Mouse (Mus musculus) thymus, adult 2 months (tissue): Measurements from ENCODE around the gene Tubd1. TPM values are rescaled to one million over a fixed set of nuclear protein-coding genes. Genes with fewer than 3 reads are reported as not detected.

Source experiments
- DNase-seq: peaks from one replicate; pipeline ENCODE4 v3.0.0; 2021
- H3K27ac ChIP-seq: fragments of 200-500 bp; 2 replicates; pipeline ENCODE4 v1.5.1; 2012; ENCODE audit warnings: low read length, control low read depth; ENCODE audit not compliant: control insufficient read depth, insufficient read depth
- H3K27me3 ChIP-seq: fragments of 200-500 bp; 2 replicates; pipeline ENCODE4 v1.6.1; 2012; ENCODE audit warnings: mild to moderate bottlenecking, low read length, moderate library complexity, mixed read lengths; ENCODE audit not compliant: control insufficient read depth, insufficient read depth
- H3K36me3 ChIP-seq: fragments of 200-500 bp; 2 replicates; pipeline ENCODE4 v1.6.1; 2012; ENCODE audit warnings: mild to moderate bottlenecking, low read length, moderate library complexity; ENCODE audit not compliant: control insufficient read depth, insufficient read depth
- H3K4me1 ChIP-seq: fragments of 200-500 bp; replicated peaks from 2 replicates; pipeline ENCODE4 v1.6.1; 2012; ENCODE audit warnings: low read length; ENCODE audit not compliant: control insufficient read depth, insufficient read depth
- H3K4me3 ChIP-seq: fragments of 200-500 bp; 2 replicates; pipeline ENCODE4 v1.5.1; 2012; ENCODE audit warnings: mild to moderate bottlenecking, low read length, control low read depth, moderate library complexity; ENCODE audit not compliant: control insufficient read depth, insufficient read depth
- CTCF ChIP-seq: fragments of 200-500 bp; IDR thresholded peaks from 2 replicates; pipeline ENCODE4 v1.5.1; 2012; ENCODE audit warnings: mild to moderate bottlenecking, control low read depth, low read length, moderate library complexity, borderline replicate concordance; ENCODE audit not compliant: control insufficient read depth, poor library complexity, insufficient read depth; ENCODE audit errors: extremely low read depth
- POLR2A ChIP-seq: fragments of 200-500 bp; IDR thresholded peaks from 2 replicates; pipeline ENCODE4 v1.6.1; 2012; ENCODE audit warnings: mild to moderate bottlenecking, low read length, control low read depth, moderate library complexity; ENCODE audit not compliant: control insufficient read depth, poor library complexity, insufficient read depth; ENCODE audit errors: extremely low read depth
- WGBS: fragments of 180-500 bp; shearing (Covaris S2); methylation state at CpG from one replicate; pipeline ENCODE4 v1.1.7; 2018; 5-methylcytosine and 5-hydroxymethylcytosine counted together
- polyA plus RNA-seq: library from polyadenylated mRNA; depleted of rRNA; stranded (reverse); fragments of >200 nt; gene quantifications from 2 replicates; pipeline ENCODE4 v1.2.3, GENCODE M21; 2012

The Tubd1 gene
- polyA plus RNA-seq, 1 experiment = 5.9 TPM

DNA sequence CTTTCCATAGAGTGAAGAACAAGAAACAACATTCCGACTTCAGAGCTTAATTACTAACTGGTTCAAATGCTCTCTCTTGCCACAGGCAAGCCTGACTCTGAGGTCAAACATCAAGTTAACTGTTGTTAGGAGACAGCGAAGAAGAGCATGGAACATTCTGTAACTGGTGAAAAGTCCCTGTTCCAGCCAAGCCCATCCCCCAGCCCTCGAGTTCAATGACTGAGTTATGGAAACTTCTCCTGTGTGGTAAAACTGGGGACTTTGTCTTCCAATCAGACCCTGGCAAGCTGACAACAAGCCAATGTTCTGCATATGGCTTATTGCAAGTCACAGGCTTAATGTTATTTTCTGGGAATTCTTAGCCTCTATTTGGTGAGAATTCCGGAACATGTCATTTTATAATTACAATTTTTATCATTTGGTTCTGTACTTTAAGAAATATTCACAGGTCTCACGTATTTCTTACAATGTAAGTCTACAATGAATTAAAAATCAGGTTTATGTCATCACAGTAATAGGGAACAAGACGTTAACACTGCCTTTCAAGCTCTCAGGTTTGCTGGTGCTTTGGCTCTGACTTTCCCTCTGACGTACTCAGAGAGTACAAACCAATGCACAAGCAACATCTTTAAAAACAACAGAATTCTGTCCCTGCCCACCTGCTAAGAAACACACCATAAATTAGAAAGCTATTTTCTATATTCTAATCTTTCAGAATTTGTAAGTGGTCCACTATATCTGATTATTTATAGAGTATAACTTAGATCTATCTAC, 51.6 kb downstream of the Tubd1 start:
- WGBS = 81% methylated on average over 7 of the region's 7 CpGs
- Histone ChIP-seq H3K4me3 (no peak overlapping the region), H3K36me3 (no peaks in the 10 kb centered on the region), H3K27me3 (no peaks in the 10 kb centered on the region), H3K27ac (no peak overlapping the region), H3K4me1 (peaks cover 6% of the 10 kb centered on the region)
- TF ChIP-seq CTCF (no peak), POLR2A (no peak)
- DNase-seq = no peak

DNA sequence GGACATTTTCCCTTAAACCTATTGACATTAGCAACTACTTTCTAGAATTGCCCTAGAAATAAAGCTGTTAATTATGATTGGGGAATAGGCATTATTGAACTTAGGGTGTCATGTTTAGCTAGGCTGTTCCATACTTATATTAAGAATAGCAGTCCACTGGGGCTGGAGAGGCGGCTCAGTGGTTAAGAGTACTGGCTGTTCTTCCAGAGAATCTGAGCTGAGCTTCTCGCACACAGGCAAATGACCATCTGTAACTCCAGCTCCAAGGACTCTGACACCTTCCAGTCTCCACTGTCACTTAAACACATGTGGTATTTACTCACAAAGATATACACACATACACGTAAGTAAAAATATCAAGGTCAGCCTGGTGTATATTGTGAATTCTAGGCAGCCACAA, 52.2 kb downstream of the Tubd1 start:
- Histone ChIP-seq H3K4me3 (no peak overlapping the region), H3K4me1 (peaks cover 6% of the 10 kb centered on the region)
- 96% methylated on average over 3 of the region's 3 CpGs for WGBS

DNA sequence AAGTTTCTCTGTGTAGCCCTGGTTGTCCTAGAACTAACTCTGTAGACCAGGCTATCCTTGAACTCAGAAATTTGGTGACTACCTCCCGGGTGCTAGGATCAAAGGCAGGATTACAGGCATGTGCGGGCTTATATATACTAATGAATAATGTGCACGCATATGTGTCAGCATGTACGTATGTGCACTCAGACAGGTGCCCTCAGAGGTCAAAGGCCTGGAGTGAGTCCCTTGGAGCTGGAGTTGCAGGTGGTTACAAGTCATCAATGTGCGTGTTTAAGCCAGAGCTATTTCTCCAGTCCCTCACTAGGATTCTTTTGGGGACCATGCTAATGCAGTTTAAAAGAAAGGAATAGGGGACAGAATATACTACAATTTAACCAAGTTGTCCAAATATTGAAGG, 53.4 kb downstream of the Tubd1 start:
- peaks cover 3% of the 10 kb centered on the region for H3K4me1 ChIP-seq
- H3K27ac ChIP-seq = no peak overlapping the region
- no peaks in the 10 kb centered on the region for H3K36me3 ChIP-seq
- no peak for DNase-seq
- TF ChIP-seq POLR2A = no peak
- no peak for TF ChIP-seq CTCF
- no peaks in the 10 kb centered on the region for H3K27me3 ChIP-seq
- H3K4me3 ChIP-seq = no peak overlapping the region
- 96% methylated on average over 5 of the region's 5 CpGs for WGBS

More for the DNA sequence above, 52.2 kb downstream of the Tubd1 start:
- Histone ChIP-seq H3K27ac (no peak overlapping the region), H3K27me3 (no peaks in the 10 kb centered on the region), H3K36me3 (no peaks in the 10 kb centered on the region)
- DNase-seq = no peak
- TF ChIP-seq POLR2A (no peak), CTCF (no peak)

DNA sequence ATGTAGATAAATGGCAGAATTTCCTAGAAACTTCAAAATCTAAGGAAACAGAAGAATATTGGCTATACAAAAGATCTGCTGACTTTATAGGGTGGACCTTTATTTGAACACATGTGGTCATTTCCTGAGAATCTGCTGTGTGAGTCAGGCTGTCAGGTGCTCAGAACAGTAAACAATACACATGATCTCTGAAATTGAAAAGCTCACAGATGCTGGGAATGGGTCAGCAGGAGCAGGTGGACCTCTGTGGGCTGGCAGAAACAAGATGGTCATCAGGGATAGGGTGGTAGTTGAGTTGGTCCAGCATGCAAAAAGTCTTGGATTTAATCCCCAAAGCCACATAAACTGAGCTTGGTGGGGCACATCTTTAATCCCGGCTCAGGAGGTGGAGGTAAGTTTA, 53.8 kb downstream of the Tubd1 start:
- DNase-seq = no peak
- no peak overlapping the region for H3K27ac ChIP-seq
- no peak overlapping the region for H3K4me3 ChIP-seq
- WGBS = 98% methylated on average over 1 of the region's 1 CpGs
- no peaks in the 10 kb centered on the region for H3K27me3 ChIP-seq
- H3K36me3 ChIP-seq = no peaks in the 10 kb centered on the region
- peaks cover 3% of the 10 kb centered on the region for H3K4me1 ChIP-seq
- TF ChIP-seq POLR2A = no peak
- no peak for TF ChIP-seq CTCF

DNA sequence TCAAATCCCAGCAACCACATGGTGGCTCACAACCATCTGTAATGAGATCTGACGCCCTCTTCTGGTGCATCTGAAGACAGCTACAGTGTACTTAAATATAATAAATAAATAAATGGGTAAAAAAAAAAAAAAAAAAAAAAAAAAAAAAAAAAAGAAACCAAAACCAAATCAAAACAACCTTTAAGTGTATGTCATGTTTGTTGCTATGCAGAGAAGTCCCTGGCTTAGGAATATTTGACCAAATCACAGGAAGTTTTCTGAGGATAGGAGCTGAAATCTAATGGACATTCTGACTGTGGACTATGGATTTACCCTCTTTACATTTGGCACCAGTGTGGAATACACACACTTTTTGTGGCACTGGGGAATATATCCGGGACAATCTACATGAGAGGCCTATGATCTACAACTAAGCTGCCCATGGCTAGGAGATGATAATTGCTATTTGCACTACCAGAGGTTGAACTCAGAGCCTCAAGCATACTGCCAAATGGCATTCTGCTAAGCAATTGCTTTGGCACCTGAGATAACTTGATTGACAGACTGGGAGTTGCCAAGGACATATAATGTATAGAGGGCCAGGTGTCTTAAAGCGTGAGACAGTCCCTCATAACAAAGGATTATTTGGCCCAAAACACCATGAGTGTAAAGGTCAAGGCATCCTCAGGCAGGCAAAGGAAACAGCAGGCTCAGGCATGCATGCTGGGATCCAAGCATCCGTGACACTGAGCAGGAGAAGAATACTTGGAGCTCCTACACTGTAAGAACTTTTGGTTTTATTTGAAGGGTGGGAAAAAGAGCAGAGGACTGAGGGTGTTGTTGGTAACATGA, 54.8 kb downstream of the Tubd1 start:
- Histone ChIP-seq H3K27ac (no peak overlapping the region), H3K4me3 (no peak overlapping the region), H3K27me3 (no peaks in the 10 kb centered on the region), H3K4me1 (no peaks in the 10 kb centered on the region), H3K36me3 (no peaks in the 10 kb centered on the region)
- WGBS = 89% methylated on average over 4 of the region's 4 CpGs
- TF ChIP-seq CTCF (no peak), POLR2A (no peak)
- DNase-seq = no peak

DNA sequence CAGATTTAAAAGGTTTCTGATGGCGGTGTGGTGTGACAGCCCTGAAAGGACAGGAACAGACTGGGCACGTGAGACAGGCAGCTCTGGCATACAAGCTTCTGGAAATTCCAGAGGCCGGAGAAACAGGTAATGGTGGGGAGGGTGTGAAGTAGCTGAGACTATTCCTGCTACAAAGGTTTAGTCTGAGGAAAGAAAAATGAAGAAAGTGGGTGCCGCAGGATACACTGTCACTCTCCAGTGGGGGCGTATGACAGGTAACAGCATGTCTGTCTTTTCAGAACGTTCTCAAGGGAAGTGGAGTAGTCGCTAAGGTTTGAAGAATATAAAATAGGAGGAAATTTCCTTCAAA, 55.4 kb downstream of the Tubd1 start:
- no peaks in the 10 kb centered on the region for H3K4me1 ChIP-seq
- no peak overlapping the region for H3K4me3 ChIP-seq
- WGBS = 92% methylated on average over 7 of the region's 7 CpGs
- H3K27me3 ChIP-seq = no peaks in the 10 kb centered on the region
- H3K36me3 ChIP-seq = no peaks in the 10 kb centered on the region
- TF ChIP-seq CTCF (no peak), POLR2A (no peak)
- H3K27ac ChIP-seq = no peak overlapping the region
- no peak for DNase-seq
